Mouse (Mus musculus): Measurements from ENCODE around the gene Nacc1. TPM values are rescaled to one million over a fixed set of nuclear protein-coding genes. Genes with fewer than 3 reads are reported as not detected.
"Not testable (repeated sequence)": the region's sequence is repeated elsewhere in the genome, so short reads cannot be mapped to it uniquely, and the experiment has no call there.

Gene Nacc1
- total RNA-seq, 1 experiment from 2014 or later, result 55.3 TPM

DNA sequence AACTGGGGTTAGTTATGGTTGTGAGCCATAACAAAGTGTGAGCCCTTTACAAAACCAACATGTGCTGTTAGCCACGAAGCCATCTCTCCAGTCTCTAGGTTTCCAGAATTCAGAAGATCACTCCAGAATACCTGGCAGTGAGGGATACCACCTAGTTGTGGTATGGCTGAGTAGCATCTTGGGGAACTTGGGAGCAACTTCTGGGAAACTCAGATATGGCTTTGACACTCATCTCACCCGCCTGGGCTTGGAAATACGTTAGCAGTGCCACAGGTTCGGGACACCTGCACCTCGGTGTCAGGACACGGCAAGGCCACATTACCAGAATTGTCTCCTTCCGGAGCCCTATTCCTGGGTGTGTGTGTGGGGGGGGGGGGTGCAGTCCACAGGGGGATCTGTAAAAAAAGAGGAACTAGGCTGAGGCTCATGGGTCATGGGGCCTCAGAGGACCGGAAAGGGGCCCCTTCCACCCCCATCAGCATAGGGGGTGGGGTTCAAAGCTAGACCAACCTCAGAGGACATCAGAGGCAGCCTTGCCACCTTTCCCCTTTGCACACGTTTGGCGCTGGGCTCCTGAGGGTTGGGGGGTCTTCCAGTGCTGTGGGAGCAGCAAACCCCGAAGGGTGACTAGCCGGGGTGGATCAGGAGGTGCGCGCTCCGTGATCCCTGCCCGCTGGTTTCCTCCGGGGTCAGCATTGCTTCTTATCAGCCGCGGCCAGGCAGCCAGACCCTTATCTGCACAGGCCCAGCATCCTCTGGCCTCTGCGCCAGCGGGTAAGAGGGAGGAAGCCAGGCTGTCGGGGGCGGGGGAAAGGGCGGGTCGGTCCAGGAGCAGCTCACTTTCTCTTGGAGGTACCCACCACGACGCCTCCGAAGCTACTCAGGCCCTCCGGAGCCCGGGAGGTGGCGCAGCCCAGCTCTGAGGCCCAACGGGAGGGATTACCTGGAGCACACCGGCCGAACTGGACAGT lies 13.6 kb upstream of the Nacc1 start, which contains the start of gene Lyl1:
Gene Lyl1 (plus strand): TSS at position 517 of the 971 bp plus-strand sequence.
- peak; percentile 42 for ATAC-seq (replicated peaks; ENCODE audit: low read depth, poor library complexity, severe bottlenecking)

DNA sequence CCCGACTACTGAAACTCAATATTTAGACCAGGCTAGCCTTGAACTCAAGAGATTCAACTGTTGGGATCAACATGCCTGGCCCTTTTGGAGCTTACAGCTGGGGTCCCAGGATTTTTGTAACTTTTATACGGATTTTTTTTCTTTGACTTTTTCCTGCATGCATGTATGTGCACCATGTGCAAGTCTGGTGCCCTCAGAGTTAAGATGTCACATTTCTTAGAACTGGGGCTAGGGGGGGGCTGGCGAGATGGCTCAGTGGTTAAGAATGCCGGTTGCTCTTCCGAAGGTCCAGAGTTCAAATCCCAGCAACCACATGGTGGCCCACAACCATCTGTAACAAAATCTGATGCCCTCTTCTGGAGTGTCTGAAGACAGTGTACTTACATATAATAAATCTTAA lies 12.9 kb upstream of the Nacc1 start:
- ATAC-seq (replicated peaks; ENCODE audit: low read depth, poor library complexity, severe bottlenecking), result no peak

DNA sequence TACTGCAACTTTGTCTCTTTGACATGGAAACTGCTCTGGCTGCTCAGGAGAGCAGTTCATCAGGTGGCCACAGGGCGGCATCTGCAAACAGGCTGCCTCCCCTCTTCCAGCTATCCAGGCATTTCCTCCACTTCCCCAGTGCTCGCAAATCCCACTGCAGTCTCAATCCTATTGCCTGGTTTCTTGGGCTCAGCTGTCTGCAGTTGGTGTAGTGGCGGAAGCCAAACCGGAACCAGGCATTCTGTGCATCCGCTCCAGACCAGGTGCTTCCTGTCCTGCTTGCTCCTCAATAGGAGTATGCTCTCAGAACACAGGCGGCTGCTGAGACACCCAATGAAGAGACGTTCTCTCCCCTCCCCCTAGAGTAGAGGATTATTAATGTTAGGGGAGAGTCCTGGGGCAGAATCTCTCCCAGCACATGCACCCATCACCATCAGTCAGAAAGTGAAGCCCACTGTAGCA lies 12.2 kb upstream of the Nacc1 start:
- ATAC-seq (replicated peaks; ENCODE audit: low read depth, poor library complexity, severe bottlenecking), result peak; percentile 37

DNA sequence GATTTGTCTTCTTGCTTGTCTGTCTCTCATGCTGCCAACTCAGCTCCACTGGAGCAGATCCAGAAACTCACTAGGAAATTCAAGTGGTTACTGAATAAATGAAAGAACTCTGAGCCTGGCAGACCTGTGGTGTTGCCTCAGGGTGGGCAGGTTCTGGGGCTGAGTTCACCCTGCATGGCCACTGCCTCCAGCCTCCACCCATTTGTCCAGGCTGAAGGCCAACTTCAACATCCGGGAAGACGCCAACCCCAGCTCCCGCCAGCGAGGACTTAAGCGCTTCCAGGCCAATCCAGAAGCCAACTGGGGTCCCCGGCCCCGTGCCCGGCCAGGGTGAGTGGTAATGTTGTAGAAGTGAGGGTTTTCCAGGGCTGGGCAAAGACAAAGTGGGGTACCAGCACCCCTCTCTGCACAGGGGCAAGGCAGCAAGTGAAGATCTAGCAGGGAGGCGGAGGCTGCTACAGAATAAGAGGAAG lies 11.3 kb upstream of the Nacc1 start:
- no peak for ATAC-seq (replicated peaks; ENCODE audit: low read depth, poor library complexity, severe bottlenecking)

DNA sequence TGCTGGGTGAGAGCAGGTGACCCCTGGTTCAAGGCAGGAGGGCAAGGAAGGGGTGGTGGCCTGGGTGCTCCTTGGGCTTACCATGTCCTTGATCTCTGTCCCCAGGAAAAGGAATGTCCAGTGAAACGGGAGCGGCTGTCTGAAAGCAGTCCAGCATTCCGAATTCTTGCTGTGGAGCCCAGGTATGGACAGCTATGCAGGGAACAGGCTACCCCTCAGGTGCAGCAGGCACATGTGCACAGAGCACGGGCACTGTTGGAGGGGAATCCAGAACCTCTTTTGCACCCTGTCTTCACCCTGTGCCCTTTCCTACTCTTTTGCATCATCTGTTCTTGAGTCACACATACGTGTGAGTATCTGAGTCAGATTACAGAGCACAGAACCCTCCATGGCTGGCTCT lies 10.6 kb upstream of the Nacc1 start:
- ATAC-seq (replicated peaks; ENCODE audit: low read depth, poor library complexity, severe bottlenecking), result no peak

DNA sequence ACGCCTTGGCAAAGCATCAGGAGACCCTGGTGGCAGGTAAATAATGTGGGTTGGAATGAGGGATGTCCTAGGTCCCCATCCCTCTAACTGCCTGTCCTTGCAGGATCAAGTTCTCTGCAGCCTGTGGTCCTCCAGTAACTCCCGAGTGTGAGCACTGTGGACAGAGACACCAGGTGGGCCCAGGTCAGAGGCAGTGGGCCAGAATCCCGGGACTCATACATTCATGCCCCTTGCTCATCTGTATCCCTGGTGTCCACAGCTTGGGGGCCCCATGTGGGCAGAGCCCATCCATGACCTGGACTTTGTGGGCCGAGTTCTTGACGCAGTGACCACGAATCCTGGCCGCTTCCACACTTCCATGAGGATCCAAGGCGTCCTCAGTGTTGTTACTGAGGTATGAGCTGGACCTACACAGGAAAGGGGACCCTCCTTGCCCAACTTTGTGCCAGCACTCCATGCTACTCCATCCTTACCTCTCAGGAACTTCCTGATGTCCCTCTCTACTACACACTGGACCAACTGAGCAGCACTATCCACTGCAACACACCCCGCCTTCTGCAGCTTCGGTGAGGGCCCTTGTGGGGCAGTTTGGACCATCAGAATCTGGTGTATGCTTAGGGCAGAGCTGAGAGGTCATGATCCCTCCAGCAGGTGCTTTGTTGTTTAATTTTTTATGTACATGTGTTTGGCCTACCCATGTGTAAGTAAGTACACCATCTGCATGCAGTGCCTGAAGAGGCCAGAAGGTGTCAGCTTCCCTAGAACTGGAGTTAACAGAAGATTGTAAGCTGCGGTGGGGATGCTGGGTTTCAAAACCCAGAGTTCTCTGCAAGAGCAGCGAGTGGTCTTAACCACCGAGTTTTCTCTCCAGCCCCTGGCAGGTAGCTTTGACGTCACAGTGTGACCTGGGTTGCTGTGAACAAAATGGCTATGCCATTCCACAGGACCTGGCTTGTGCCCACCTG lies 9.8 kb upstream of the Nacc1 start:
- peak; percentile 10; the same call in 1 of the 2 replicates for ATAC-seq (replicated peaks; ENCODE audit: low read depth, poor library complexity, severe bottlenecking)

DNA sequence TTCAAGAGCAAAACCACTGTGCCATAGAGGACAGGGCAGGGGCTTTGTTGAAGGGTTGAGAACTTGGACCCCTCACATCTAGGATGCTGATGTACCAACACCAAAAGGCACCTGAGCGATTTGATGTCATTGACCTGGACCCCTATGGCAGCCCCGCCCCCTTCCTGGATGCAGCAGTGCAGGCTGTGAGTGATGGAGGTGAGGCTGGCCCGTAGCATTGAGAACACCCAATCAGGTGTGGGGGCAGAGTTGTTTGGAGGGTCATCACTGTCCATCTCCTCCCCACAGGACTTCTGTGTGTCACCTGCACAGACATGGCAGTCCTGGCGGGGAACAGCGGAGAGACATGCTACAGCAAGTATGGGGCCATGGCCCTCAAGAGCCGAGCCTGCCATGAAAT lies 7.5 kb upstream of the Nacc1 start:
- no peak for ATAC-seq (replicated peaks; ENCODE audit: low read depth, poor library complexity, severe bottlenecking)

DNA sequence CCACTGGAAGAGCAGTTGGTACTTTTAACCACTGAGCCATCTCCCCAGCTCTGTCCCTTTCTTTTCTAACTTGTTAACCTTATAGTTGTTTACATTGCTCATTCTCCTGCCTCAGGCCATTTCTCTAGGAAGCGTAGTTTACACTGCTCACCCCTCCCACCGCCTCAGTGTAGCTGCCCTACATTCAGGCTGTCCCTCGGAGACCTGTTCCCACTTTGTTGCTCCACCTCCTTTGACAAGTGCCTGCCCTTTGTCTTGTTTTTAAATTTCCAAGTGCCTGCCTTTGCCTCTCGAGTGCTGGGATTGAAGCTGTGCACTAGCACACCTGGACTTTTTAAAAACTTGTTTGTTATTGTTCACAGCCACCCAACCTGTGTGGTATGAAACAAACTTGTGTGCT lies 5.7 kb upstream of the Nacc1 start:
- no peak for ATAC-seq (replicated peaks; ENCODE audit: low read depth, poor library complexity, severe bottlenecking)

DNA sequence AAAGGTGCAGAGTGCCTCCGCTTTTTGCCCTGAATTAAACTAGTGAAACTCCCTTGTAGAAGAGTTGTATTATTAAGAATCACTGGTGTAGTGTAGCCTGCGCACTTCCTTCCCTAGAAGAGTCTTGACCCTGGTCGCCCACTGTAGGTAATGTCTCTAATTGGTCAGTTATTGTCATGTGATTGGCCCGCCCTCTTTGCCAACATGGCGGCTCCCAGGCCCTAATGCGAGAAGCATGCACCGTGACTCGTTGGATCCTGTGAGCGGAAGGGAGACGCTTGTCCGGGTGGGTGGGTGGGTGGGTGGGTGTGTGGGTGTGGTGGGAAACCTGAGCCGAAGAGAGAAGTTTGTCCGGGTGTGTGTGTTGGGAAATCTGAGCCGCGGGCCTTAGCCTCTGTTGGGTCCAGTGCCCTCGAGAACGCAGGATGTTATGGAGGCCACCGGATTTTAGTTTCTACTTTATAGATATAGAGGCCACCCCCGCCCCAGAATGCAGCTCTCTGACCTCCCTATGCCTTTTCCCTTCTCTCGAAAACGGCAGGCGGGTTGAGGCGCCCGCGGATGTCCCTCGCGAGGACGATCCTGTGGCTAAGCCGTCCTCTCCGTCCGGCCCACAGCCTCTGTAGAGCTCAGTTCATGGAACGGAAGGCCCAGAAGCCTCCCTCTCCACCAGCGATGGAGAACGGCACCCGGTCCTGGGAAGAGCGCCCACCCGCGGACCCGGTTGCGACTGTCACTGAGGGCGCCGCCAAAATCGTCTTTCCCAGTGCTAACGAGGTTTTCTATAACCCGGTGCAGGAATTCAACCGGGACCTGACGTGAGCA lies 1.6 kb upstream of the Nacc1 start:
- peak; percentile 86 for ATAC-seq (replicated peaks; ENCODE audit: low read depth, poor library complexity, severe bottlenecking)

DNA sequence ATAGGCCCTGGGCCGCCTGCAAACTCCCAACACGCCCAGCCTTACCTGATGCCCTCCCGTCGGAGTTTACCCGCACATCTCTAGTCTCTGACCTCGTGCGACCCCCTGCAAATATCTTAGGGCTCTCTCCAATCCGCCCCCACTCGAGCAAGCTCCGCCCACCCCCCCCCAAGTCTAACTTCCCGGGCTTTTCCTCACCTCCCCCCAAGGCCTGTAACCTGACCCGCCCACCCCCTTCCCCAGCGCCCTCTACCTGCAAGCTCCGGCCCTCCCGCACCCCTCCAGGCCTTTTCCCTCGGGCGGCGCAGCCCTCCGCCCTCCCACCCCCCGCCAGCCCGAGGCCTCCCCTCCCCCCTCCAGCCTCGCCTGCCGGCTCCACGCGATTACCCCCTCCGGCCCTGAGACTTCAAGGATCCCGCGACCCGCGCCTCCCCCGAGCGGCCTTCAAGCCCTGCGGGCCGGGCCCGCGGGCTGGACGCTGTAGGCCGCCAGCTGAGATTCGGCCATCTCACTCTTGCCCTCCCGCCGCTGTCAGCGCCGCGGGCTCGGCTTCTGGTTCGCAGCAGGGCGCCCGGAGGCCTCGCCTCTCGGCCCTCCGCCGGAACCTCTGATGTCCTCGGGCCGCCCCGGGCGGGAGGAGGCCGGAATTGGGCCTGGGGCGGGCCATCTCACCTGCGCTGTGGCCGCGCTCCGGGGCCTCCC lies 508 bp downstream of the Nacc1 start:
- no peak for ATAC-seq (replicated peaks; ENCODE audit: low read depth, poor library complexity, severe bottlenecking)

DNA sequence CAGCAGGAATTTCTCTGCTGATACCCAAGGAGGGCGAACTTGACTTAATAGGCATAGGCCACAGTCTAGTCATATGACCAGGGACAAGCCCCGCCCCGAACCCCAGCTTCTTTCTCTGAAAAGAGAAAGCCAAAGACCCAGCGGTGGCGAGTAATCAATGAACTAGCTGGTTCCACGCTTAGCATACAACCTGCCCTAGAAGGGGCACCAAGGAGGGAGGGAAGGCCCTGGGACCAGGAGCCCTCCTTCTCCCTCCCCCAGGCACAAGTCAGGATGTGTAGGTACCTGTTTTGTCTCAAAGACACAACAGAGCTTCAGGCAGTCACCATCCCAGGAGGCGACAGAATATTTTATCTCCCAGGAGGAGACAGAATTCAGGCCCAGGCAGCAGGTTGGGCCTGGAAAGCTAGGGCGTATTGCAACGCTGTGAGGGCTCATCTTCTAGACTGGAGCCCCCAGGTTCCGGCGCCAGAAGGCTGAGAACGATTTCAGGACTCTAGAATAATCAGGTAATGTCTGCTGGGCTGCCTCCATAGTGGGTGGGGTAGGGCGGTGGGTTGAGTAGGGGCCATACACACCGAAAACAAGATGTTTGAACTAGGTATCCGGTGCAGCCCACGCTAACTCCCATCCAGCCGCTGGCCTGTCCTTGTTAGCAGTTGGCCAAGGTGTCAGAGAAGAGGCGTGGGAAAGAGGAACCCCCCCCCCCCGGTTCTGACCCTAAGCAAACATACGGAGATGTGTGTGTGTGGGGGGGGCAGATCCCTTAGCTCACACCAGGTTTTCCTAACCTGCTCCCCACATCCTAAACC lies 1.3 kb downstream of the Nacc1 start, which contains the start of gene Trmt1:
Gene Trmt1 (plus strand): TSS at position 117 of the 812 bp plus-strand sequence.
- 0 out of 2 replicates have a peak, but pooled peaks have one; percentile 28 for ATAC-seq (replicated peaks; ENCODE audit: low read depth, poor library complexity, severe bottlenecking)

DNA sequence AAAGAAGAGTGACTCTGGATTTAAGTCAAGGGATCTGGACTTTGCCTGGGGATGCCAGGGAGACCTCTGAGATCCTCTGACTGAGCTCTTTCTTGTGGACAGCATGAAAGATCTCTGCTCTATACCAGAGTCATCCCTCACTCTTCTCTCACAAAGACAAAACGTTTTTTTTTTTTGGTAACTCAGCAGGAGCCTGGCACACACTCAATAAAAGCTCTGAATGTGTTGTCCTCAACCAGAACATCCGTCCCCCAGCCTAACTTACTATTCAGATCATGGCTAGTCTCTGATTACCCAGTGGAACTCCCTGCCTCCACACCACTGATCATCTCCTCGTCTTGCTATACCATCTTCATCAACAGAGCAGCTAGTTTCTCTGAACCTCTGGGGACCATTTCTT lies 3.1 kb downstream of the Nacc1 start:
- ATAC-seq (replicated peaks; ENCODE audit: low read depth, poor library complexity, severe bottlenecking), result no peak

DNA sequence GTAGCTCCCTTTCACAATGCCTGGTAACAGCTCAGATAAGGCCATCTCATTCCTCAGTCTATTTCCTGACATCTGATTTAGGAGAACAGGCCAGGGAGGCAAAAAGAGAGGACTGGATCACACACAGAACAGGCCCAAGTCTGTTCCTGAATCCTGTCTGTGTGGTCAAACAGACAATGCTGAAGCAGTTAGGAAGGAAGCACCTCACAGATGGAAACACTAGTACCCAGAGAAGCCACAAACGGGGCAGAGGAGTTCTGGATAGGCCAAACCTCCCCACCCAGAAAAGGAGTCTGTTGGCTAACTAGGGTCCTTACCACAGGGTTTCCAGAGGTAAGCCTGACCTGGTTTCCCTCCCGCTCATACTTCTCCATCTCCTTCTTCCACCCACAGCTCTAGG lies 5.4 kb downstream of the Nacc1 start:
- peak; percentile 39; the same call in 1 of the 2 replicates for ATAC-seq (replicated peaks; ENCODE audit: low read depth, poor library complexity, severe bottlenecking)

DNA sequence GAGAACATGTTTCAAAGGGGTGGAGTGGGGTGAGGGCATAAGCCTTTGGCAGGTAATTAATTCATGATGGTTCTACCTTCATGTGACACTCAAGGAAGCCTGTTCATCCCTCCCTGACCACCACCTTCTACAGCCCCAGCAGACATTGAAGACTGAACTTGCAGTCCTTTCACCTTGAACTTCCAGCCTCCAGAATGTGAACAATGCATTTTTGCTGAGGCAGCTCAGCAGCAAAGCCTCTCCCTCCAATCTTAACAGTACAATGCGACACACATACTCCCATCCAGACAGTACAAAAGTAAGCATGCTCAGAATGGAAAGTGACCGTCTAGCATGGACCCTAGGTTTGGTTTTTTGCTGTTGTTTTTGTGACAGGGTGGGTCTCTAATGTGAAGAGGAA lies 6.2 kb downstream of the Nacc1 start:
- ATAC-seq (replicated peaks; ENCODE audit: low read depth, poor library complexity, severe bottlenecking), result no peak

DNA sequence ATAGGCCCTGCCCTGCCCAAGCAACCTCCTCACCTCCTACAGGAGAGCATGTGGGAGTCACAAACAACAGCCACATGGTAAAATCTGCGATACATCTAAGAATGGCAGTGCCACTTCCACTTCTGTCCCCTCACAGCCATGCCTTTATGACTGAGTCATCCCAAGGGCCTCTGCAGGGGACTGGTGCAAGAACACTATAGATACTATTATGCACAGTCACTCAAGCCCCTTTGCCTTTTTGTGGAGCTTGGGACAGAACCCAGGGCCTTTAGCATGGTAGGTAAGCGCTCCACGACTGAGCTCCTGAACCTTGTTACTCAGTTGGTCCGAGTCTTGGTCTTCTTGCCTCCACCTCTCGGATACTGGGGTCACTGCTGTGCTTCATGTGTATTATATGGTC lies 10.4 kb downstream of the Nacc1 start:
- ATAC-seq (replicated peaks; ENCODE audit: low read depth, poor library complexity, severe bottlenecking), result no peak

DNA sequence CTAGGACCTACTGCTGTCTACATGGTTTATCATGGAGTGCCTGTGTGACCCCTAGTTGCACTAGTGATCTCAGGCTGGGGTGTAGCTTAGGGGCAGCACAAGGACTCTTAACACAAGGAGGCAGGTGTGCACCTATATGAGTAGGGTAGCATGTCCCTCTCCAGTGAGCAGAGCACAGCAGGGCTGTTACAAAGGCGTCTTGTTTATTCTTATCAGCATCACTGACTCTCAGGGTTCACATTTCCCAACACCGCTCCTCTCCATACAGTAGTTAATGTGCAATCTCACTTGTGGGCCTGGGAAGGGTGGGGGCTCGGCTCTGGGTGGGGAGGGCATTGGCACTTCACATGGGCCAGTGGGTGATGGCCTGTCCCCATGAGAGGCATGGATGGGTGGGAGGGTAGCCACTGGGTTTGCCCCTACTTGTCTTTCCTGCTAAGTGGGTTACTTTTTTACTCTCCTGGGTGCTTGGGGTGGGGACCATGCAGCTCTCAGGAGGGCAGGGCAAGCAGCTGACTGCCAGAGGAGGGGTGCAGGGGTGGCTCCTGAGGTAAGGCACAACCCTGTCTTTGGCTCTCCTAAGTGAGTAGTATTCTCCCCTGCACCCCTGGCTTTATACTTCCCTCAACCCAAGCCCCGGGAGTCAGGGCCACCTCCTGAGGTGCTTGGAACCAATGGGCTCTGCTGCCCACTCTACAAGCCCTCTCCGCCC lies 17.2 kb downstream of the Nacc1 start:
- not testable (repeated sequence) for ATAC-seq (replicated peaks; ENCODE audit: low read depth, poor library complexity, severe bottlenecking)

DNA sequence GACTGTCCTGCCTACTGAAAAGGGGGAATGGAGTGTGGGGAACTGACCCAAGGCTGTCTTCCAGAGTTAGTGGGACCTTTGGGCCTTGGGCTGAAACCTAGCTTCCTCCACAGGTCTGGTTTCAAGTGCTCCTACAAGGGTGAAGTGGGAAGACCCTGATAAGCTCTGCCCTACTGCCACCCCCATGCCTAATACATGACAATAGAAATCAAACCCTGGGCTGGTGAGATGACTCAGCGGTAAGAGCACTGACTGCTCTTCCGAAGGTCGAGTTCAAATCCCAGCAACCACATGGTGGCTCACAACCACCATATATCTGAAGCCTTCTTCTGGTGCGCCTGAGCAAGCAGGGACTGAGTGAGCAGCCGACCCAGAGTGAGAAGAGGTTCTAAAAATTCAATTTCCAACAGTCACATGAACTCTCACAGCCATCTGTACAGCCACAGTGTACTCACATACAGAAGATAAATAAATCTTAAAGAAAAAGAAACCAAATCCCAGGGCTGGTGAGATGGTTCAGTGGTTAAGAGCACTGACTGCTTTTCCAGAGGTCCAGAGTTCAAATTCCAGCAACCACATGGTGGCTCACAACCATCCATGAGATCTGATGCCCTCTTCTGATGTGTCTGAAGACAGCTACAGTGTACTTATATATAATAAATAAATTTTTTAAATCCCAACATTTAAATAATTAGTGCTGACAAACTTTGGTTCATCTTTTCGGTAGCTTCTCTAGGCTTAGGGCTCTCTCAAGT lies 18.8 kb downstream of the Nacc1 start:
- no peak for ATAC-seq (replicated peaks; ENCODE audit: low read depth, poor library complexity, severe bottlenecking)

Measured in common myeloid progenitor, adult 5-6 weeks (primary cell).